Mouse (Mus musculus) heart, embryonic 16.5 days (tissue): ENCODE measurements around the gene Capn8. TPM values are rescaled to one million over a fixed set of nuclear protein-coding genes. Genes with fewer than 3 reads are reported as not detected.

ENCODE experiments used
- ATAC-seq: fragments of 200-750 bp; cut with Nextera tagmentation; replicated peaks from 2 replicates; pipeline ENCODE4 v1.8.0; 2017; ENCODE audit warnings: moderate number of reproducible peaks; ENCODE audit not compliant: insufficient read depth, low FRiP score; ENCODE audit errors: extremely low read depth
- H3K27ac ChIP-seq: fragments of 300-500 bp; sonication (generic); 2 replicates; pipeline ENCODE4 v1.5.1; 2014; ENCODE audit warnings: mild to moderate bottlenecking, low read length, control low read depth, moderate library complexity
- H3K27me3 ChIP-seq: fragments of 300-500 bp; sonication (generic); 2 replicates; pipeline ENCODE4 v1.6.1; 2014; ENCODE audit warnings: low read length, mixed read lengths; ENCODE audit not compliant: control insufficient read depth, insufficient read depth
- H3K36me3 ChIP-seq: fragments of 300-500 bp; sonication (generic); 2 replicates; pipeline ENCODE4 v1.6.1; 2014; ENCODE audit not compliant: control insufficient read depth, insufficient read depth
- H3K4me1 ChIP-seq: fragments of 300-500 bp; sonication (generic); 2 replicates; pipeline ENCODE4 v1.6.1; 2014; ENCODE audit warnings: low read length, mixed read lengths; ENCODE audit not compliant: control insufficient read depth, insufficient read depth
- H3K4me2 ChIP-seq: fragments of 300-500 bp; sonication (generic); 2 replicates; pipeline ENCODE4 v1.6.1; 2014; ENCODE audit warnings: low read depth, mild to moderate bottlenecking, control low read depth, low read length
- H3K4me3 ChIP-seq: fragments of 300-500 bp; sonication (generic); 2 replicates; pipeline ENCODE4 v1.5.1; 2014; ENCODE audit warnings: mild to moderate bottlenecking, control low read depth, low read length
- H3K9ac ChIP-seq: fragments of 300-500 bp; sonication (generic); 2 replicates; pipeline ENCODE4 v1.6.1; 2014; ENCODE audit warnings: low read length, control low read depth
- H3K9me3 ChIP-seq: fragments of 300-500 bp; sonication (generic); replicated peaks from 2 replicates; pipeline ENCODE4 v1.6.1; 2016; ENCODE audit warnings: low read length; ENCODE audit not compliant: control insufficient read depth
- WGBS: fragments of 180-500 bp; shearing (Covaris S2); extraction: QIAGEN DNeasy Blood & Tissue Kit; methylation state at CpG from one replicate; pipeline ENCODE4 v1.1.7; 2014; 5-methylcytosine and 5-hydroxymethylcytosine counted together
- polyA plus RNA-seq: library from polyadenylated mRNA; unstranded; fragments of >200 nt; fragmentation: Nextera tagmentation; extraction: Ambion mirVana; gene quantifications from 2 replicates; pipeline ENCODE4 v1.2.1, GENCODE M21; 2015

Gene Capn8
- polyA plus RNA-seq, 1 experiment from 2014 or later: not detected

- no peak overlapping the region for H3K4me2 ChIP-seq
- H3K9me3 ChIP-seq: peaks cover 4% of the 10 kb centered on the region
- no peaks in the 10 kb centered on the region for H3K36me3 ChIP-seq
- no peak overlapping the region for H3K9ac ChIP-seq
- ATAC-seq: no peak
- peaks cover 11% of the 10 kb centered on the region for H3K4me1 ChIP-seq
- no peaks in the 10 kb centered on the region for H3K27me3 ChIP-seq
- no peak overlapping the region for H3K27ac ChIP-seq
- H3K4me3 ChIP-seq: no peak overlapping the region
- 47% methylated on average over 8 of the region's 8 CpGs for WGBS
These were observed 110.5 kb downstream of the Capn8 start for GRCm38 (mm10) chr1:182675346-182675745.

- ATAC-seq: no peak
These were observed 113.3 kb downstream of the Capn8 start for GRCm38 (mm10) chr1:182678151-182678550.

GRCm38 (mm10) chr1:182679169-182679568 lies 114.4 kb downstream of the Capn8 start:
- H3K4me1 ChIP-seq: peaks cover 14% of the 10 kb centered on the region
- no peaks in the 10 kb centered on the region for H3K27me3 ChIP-seq
- H3K4me3 ChIP-seq: no peak overlapping the region
- no peak overlapping the region; the same call in 1 of the 2 replicates for H3K27ac ChIP-seq
- no peak overlapping the region for H3K9ac ChIP-seq
- no peaks in the 10 kb centered on the region for H3K36me3 ChIP-seq
- no peak overlapping the region for H3K4me2 ChIP-seq
- peaks cover 3% of the 10 kb centered on the region for H3K9me3 ChIP-seq
- no peak for ATAC-seq
- WGBS: 52% methylated on average over 3 of the region's 3 CpGs

More at GRCm38 (mm10) chr1:182678151-182678550, 113.3 kb downstream of the Capn8 start:
- H3K4me1 ChIP-seq: peaks cover 9% of the 10 kb centered on the region
- no peaks in the 10 kb centered on the region for H3K36me3 ChIP-seq
- H3K4me2 ChIP-seq: no peak overlapping the region
- 93% methylated on average over 17 of the region's 17 CpGs for WGBS
- H3K9me3 ChIP-seq: peaks cover 4% of the 10 kb centered on the region
- H3K9ac ChIP-seq: no peak overlapping the region
- no peaks in the 10 kb centered on the region for H3K27me3 ChIP-seq
- no peak overlapping the region for H3K27ac ChIP-seq
- H3K4me3 ChIP-seq: no peak overlapping the region

- Histone ChIP-seq H3K4me3 (no peak overlapping the region), H3K27me3 (no peaks in the 10 kb centered on the region), H3K4me2 (no peak overlapping the region), H3K9me3 (no peaks in the 10 kb centered on the region), H3K9ac (no peak overlapping the region), H3K4me1 (peaks cover 14% of the 10 kb centered on the region), H3K27ac (no peak overlapping the region; the same call in 1 of the 2 replicates), H3K36me3 (no peaks in the 10 kb centered on the region)
- 54% methylated on average over 7 of the region's 7 CpGs for WGBS
- no peak for ATAC-seq
These were observed 114.8 kb downstream of the Capn8 start for GRCm38 (mm10) chr1:182679582-182679981.

Other genes with a start within 250 kb of the Capn8 start
- gene Fbxo28, start 223.4 kb upstream of the Capn8 start, polyA plus RNA-seq: 11.5 and 12.5 TPM in 2 replicates
- gene Trp53bp2, start 155.8 kb upstream of the Capn8 start, polyA plus RNA-seq: 13.1 and 14.4 TPM in 2 replicates
- 91.1 and 91.7 TPM in 2 replicates for gene Capn2, start 47.4 kb upstream of the Capn8 start, polyA plus RNA-seq
- gene Ccdc185, start 184.2 kb downstream of the Capn8 start, polyA plus RNA-seq: not detected in 2 replicates
- 5.3 and 5.6 TPM in 2 replicates for gene Susd4, start 198.9 kb downstream of the Capn8 start, polyA plus RNA-seq